Mouse (Mus musculus) lung, postnatal 0 days (tissue): ENCODE results near the gene Emilin1.
"Not testable (repeated sequence)": the region's sequence is repeated elsewhere in the genome, so short reads cannot be mapped to it uniquely, and the experiment has no call there.

Experiments used
- CTCF ChIP-seq: IDR thresholded peaks from 2 replicates; pipeline ENCODE4 v1.5.1; 2016; ENCODE audit warnings: antibody characterized with exemption, mild to moderate bottlenecking
- EP300 ChIP-seq: IDR thresholded peaks from 2 replicates; pipeline ENCODE4 v1.6.1; 2016; ENCODE audit warnings: antibody characterized with exemption, mild to moderate bottlenecking, control low read depth

- not testable (repeated sequence) for TF ChIP-seq CTCF, EP300
These were observed 31.4 kb upstream of the Emilin1 start for GRCm38 (mm10) chr5:30881839-30882238.
